Mouse (Mus musculus) C2C12 (cell line): ENCODE results near the gene Zfyve21.

Experiments
- CEBPB ChIP-seq: IDR thresholded peaks from one replicate; pipeline ENCODE4 v1.6.1; 2011; ENCODE audit warnings: low read depth, mild to moderate bottlenecking, control low read depth, moderate library complexity
- CTCF ChIP-seq: IDR thresholded peaks from one replicate; pipeline ENCODE4 v1.5.1; 2011; ENCODE audit not compliant: control insufficient read depth, insufficient read depth, insufficient read length
- USF1 ChIP-seq: IDR thresholded peaks from one replicate; pipeline ENCODE4 v1.6.1; 2011; ENCODE audit warnings: low read depth, mild to moderate bottlenecking, control low read depth, moderate library complexity

- TF ChIP-seq CTCF, result no peak
- TF ChIP-seq CEBPB, result no peak
- no peak for TF ChIP-seq USF1
These were observed 6.0 kb downstream of the Zfyve21 start for GRCm38 (mm10) chr12:111819936-111820335.
